ENCODE assay signal across 23 mouse cellular contexts in the genomic region with DNA sequence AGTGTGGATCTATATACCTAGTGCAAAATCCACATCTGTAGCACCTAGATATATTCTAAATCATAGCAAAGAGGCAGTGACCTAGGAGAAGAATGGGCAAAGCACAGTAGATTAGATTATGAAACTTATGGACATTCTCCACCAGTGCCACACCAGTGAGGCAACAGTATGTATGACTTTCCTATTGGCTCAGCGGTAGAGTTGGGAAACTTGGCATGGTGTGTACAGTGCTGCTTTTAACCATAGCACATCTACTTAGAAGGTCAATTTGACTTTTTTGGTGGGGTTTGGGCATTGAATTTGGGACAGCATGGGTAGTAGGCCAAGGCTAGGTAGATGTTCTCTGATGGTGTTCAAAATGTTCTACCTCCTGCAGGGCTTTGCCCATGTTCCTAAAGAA.
"Had no signal": no experiment of that assay in that cellular context is flagged by ENCODE, and none has a peak within 500 bp of the region (broad histone marks: within the 10 kb centered on the region; RNA-seq: fewer than 3 reads in every experiment).

No protein-coding gene starts in this region.

- H3K36me3 ChIP-seq: heart, embryonic 10.5 days; heart, embryonic 12.5 days; hindbrain, embryonic 10.5 days; hindbrain, embryonic 12.5 days; intestine, embryonic 15.5 days; limb, embryonic 10.5 days; limb, embryonic 12.5 days had no signal

- H3K27me3 ChIP-seq: heart, embryonic 12.5 days; hindbrain, embryonic 12.5 days; intestine, embryonic 15.5 days; limb, embryonic 12.5 days had no signal

- ATAC-seq: hindbrain, embryonic 16.5 days; intestine, embryonic 15.5 days; intestine, postnatal 0 days had no signal

- H3K4me1 ChIP-seq: intestine, embryonic 15.5 days had no signal

- H3K27ac ChIP-seq: heart, embryonic 10.5 days; hindbrain, embryonic 10.5 days; hindbrain, embryonic 12.5 days; hindbrain, embryonic 14.5 days; intestine, embryonic 15.5 days; layer of hippocampus, adult 2 months; left cerebral cortex, adult 2 months; limb, embryonic 10.5 days; limb, embryonic 12.5 days; liver, embryonic 14.5 days had no signal

- DNase-seq: gastrocnemius, postnatal 14 days; gastrocnemius, postnatal 36 days; heart, adult 18-20 months; heart, postnatal 10 days; heart, postnatal 4 days; kidney, adult 18-20 months; kidney, adult 8-10 months; kidney, postnatal 10 days; kidney, postnatal 25 days; kidney, postnatal 4 days had no signal

- H3K9ac ChIP-seq: heart, embryonic 12.5 days; hindbrain, embryonic 12.5 days; hindbrain, embryonic 14.5 days; intestine, embryonic 15.5 days; limb, embryonic 12.5 days; liver, embryonic 14.5 days had no signal

- H3K4me3 ChIP-seq: heart, embryonic 10.5 days; heart, embryonic 12.5 days; hindbrain, embryonic 10.5 days; hindbrain, embryonic 12.5 days; intestine, embryonic 15.5 days; layer of hippocampus, adult 2 months; left cerebral cortex, adult 2 months; limb, embryonic 10.5 days; limb, embryonic 12.5 days had no signal
